In the genomic region with DNA sequence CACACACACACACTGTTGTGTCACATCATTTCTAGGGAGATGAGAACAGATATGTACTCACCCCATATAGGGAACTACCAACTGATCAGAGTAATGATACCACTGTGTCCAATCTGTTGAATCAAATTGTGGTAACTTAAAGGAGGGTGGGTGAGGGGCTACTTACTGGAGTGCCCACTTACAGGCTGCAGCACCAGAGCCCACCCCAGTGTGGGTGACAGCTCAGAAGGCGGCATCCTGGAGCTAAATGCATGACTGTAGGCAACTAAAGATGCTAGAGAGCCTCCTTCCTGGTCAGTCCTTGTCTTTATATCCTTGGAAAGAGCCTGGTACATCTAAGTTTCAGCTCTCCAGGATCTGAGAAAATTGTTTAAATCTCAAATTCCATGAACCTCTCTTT, we compare ENCODE assay signal across 22 mouse cellular contexts. TPM values are rescaled to one million over a fixed set of nuclear protein-coding genes. Genes with fewer than 3 reads are reported as not detected.
"Had no signal": no experiment of that assay in that cellular context is flagged by ENCODE, and none has a peak within 500 bp of the region (broad histone marks: within the 10 kb centered on the region; RNA-seq: fewer than 3 reads in every experiment).

No protein-coding gene starts in this region.

- H3K9me3 ChIP-seq: neural tube, embryonic 13.5 days; neural tube, embryonic 15.5 days; stomach, embryonic 15.5 days had no signal

- H3K4me2 ChIP-seq: neural tube, embryonic 13.5 days; neural tube, embryonic 15.5 days; stomach, embryonic 15.5 days had no signal

- H3K9ac ChIP-seq: neural tube, embryonic 13.5 days; neural tube, embryonic 15.5 days; stomach, embryonic 15.5 days had no signal

- H3K4me3 ChIP-seq: neural tube, embryonic 13.5 days; neural tube, embryonic 15.5 days; stomach, embryonic 15.5 days had no signal

- DNase-seq: retina, postnatal 1 day; right cerebral cortex, adult 18-20 months; right cerebral cortex, postnatal 14 days; right cerebral cortex, postnatal 25 days; right cerebral cortex, postnatal 4 days; spleen, adult 18-20 months; thymus, adult 18-20 months; thymus, adult 2 months; thymus, postnatal 14 days; thymus, postnatal 25 days; thymus, postnatal 36 days; thymus, postnatal 4 days had no signal

- H3K27ac ChIP-seq: neural tube, embryonic 13.5 days; neural tube, embryonic 15.5 days; stomach, embryonic 15.5 days; stomach, postnatal 0 days had no signal

- H3K36me3 ChIP-seq: neural tube, embryonic 13.5 days; neural tube, embryonic 15.5 days; stomach, embryonic 15.5 days had no signal

RNA-seq across cellular contexts. Expression of a gene that starts 1.6 kb away (rescaled TPM):
- total RNA-seq: neutrophil, adult 5-6 weeks had no signal
- polyA plus RNA-seq: small intestine, adult 2 months; stomach, embryonic 14.5 days had no signal

RNA-seq across cellular contexts. Expression of a gene that starts 37.6 kb away (rescaled TPM):
- total RNA-seq: neutrophil, adult 5-6 weeks had no signal
- polyA plus RNA-seq: small intestine, adult 2 months; stomach, embryonic 16.5 days; thymus, postnatal 0 days had no signal

RNA-seq across cellular contexts. Expression of a gene that starts 42.5 kb away (rescaled TPM):
- total RNA-seq: neutrophil, adult 5-6 weeks had no signal
- polyA plus RNA-seq: small intestine, adult 2 months; spleen, adult 2 months; stomach, embryonic 14.5 days had no signal
